Mouse (Mus musculus) liver, embryonic 15.5 days (tissue): Measurements from ENCODE around the gene Hjurp. TPM values are rescaled to one million over a fixed set of nuclear protein-coding genes. Genes with fewer than 3 reads are reported as not detected.

ENCODE experiments used
- ATAC-seq: fragments of 200-750 bp; cut with Nextera tagmentation; 2 replicates; pipeline ENCODE4 v1.8.0; 2017; ENCODE audit warnings: moderate number of reproducible peaks, mild to moderate bottlenecking, moderate library complexity; ENCODE audit not compliant: insufficient read depth
- H3K27ac ChIP-seq: fragments of 300-500 bp; sonication (generic); replicated peaks from 2 replicates; pipeline ENCODE4 v1.5.1; 2015; ENCODE audit warnings: mild to moderate bottlenecking, inconsistent platforms
- H3K27me3 ChIP-seq: fragments of 300-500 bp; sonication (generic); 2 replicates; pipeline ENCODE4 v1.6.1; 2015; ENCODE audit warnings: mild to moderate bottlenecking, inconsistent platforms
- H3K36me3 ChIP-seq: fragments of 300-500 bp; sonication (generic); replicated peaks from 2 replicates; pipeline ENCODE4 v1.6.1; 2015; ENCODE audit warnings: moderate library complexity, mild to moderate bottlenecking, inconsistent platforms
- H3K4me1 ChIP-seq: fragments of 300-500 bp; sonication (generic); replicated peaks from 2 replicates; pipeline ENCODE4 v1.6.1; 2015; ENCODE audit warnings: inconsistent platforms
- H3K4me2 ChIP-seq: fragments of 300-500 bp; sonication (generic); 2 replicates; pipeline ENCODE4 v1.6.1; 2015; ENCODE audit warnings: moderate library complexity, mild to moderate bottlenecking, inconsistent platforms
- H3K4me3 ChIP-seq: fragments of 300-500 bp; sonication (generic); replicated peaks from 2 replicates; pipeline ENCODE4 v1.5.1; 2015; ENCODE audit warnings: mild to moderate bottlenecking, inconsistent platforms
- H3K9ac ChIP-seq: fragments of 300-500 bp; sonication (generic); 2 replicates; pipeline ENCODE4 v1.6.1; 2015; ENCODE audit warnings: moderate library complexity, mild to moderate bottlenecking, inconsistent platforms
- H3K9me3 ChIP-seq: fragments of 300-500 bp; sonication (generic); replicated peaks from 2 replicates; pipeline ENCODE4 v1.6.1; 2016; ENCODE audit warnings: inconsistent platforms
- WGBS: fragments of 180-500 bp; shearing (Covaris S2); methylation state at CpG from one replicate; pipeline ENCODE4 v1.1.7; 2015; ENCODE audit warnings: mixed read lengths; ENCODE audit not compliant: insufficient replicate concordance; 5-methylcytosine and 5-hydroxymethylcytosine counted together
- polyA plus RNA-seq: library from polyadenylated mRNA; unstranded; fragments of >200 nt; fragmentation: Nextera tagmentation; extraction: Ambion mirVana; gene quantifications from 2 replicates; pipeline ENCODE4 v1.2.1, GENCODE M21; 2015

Hjurp gene
- polyA plus RNA-seq, 1 experiment from 2014 or later: 62.7 TPM

- Histone ChIP-seq H3K4me3 (no peak overlapping the region), H3K36me3 (no peaks in the 10 kb centered on the region), H3K27ac (no peak overlapping the region), H3K9me3 (peaks cover 51% of the 10 kb centered on the region), H3K27me3 (no peaks in the 10 kb centered on the region), H3K4me2 (no peak overlapping the region), H3K9ac (no peak overlapping the region), H3K4me1 (no peaks in the 10 kb centered on the region)
- WGBS: 32% methylated on average over 5 of the region's 5 CpGs
- ATAC-seq: no peak
Measured at GRCm38 (mm10) chr1:88234646-88235045, 42.8 kb downstream of the Hjurp start.

- Histone ChIP-seq H3K36me3 (no peaks in the 10 kb centered on the region), H3K4me3 (no peak overlapping the region), H3K9ac (no peak overlapping the region), H3K27ac (no peak overlapping the region), H3K4me1 (no peaks in the 10 kb centered on the region), H3K9me3 (peaks cover 54% of the 10 kb centered on the region), H3K27me3 (no peaks in the 10 kb centered on the region), H3K4me2 (no peak overlapping the region)
- 45% methylated on average over 4 of the region's 4 CpGs for WGBS
- ATAC-seq: no peak
Measured at GRCm38 (mm10) chr1:88234248-88234610, 43.2 kb downstream of the Hjurp start.

GRCm38 (mm10) chr1:88233421-88234247 is 43.8 kb downstream of the Hjurp start:
- H3K9ac ChIP-seq: no peak overlapping the region

GRCm38 (mm10) chr1:88232664-88233380 is 44.6 kb downstream of the Hjurp start:
- Histone ChIP-seq H3K27ac (no peak overlapping the region), H3K36me3 (no peaks in the 10 kb centered on the region), H3K4me2 (no peak overlapping the region), H3K4me1 (no peaks in the 10 kb centered on the region), H3K27me3 (no peaks in the 10 kb centered on the region), H3K9ac (no peak overlapping the region), H3K4me3 (no peak overlapping the region), H3K9me3 (peaks cover 42% of the 10 kb centered on the region)
- no peak for ATAC-seq
- WGBS: 43% methylated on average over 3 of the region's 3 CpGs

More at GRCm38 (mm10) chr1:88233421-88234247, 43.8 kb downstream of the Hjurp start:
- H3K9me3 ChIP-seq: peaks cover 50% of the 10 kb centered on the region
- no peaks in the 10 kb centered on the region for H3K27me3 ChIP-seq
- WGBS: 50% methylated on average over 14 of the region's 14 CpGs
- H3K27ac ChIP-seq: no peak overlapping the region
- no peak overlapping the region for H3K4me3 ChIP-seq
- H3K4me1 ChIP-seq: no peaks in the 10 kb centered on the region
- ATAC-seq: no peak
- no peak overlapping the region for H3K4me2 ChIP-seq
- H3K36me3 ChIP-seq: no peaks in the 10 kb centered on the region

GRCm38 (mm10) chr1:88231803-88232499 is 45.5 kb downstream of the Hjurp start:
- H3K9me3 ChIP-seq: peaks cover 45% of the 10 kb centered on the region; the same call in 1 of the 2 replicates
- no peak overlapping the region for H3K27ac ChIP-seq
- 49% methylated on average over 7 of the region's 7 CpGs for WGBS

GRCm38 (mm10) chr1:88230981-88231802 is 46.2 kb downstream of the Hjurp start:
- H3K4me2 ChIP-seq: no peak overlapping the region
- no peak overlapping the region for H3K4me3 ChIP-seq
- H3K27me3 ChIP-seq: no peaks in the 10 kb centered on the region
- no peaks in the 10 kb centered on the region for H3K36me3 ChIP-seq
- H3K27ac ChIP-seq: no peak overlapping the region
- H3K4me1 ChIP-seq: no peaks in the 10 kb centered on the region
- peaks cover 52% of the 10 kb centered on the region; the same call in 1 of the 2 replicates for H3K9me3 ChIP-seq
- no peak overlapping the region for H3K9ac ChIP-seq
- 55% methylated on average over 6 of the region's 6 CpGs for WGBS
- ATAC-seq: no peak

More at GRCm38 (mm10) chr1:88231803-88232499, 45.5 kb downstream of the Hjurp start:
- Histone ChIP-seq H3K27me3 (no peaks in the 10 kb centered on the region), H3K4me1 (no peaks in the 10 kb centered on the region), H3K4me3 (no peak overlapping the region), H3K9ac (no peak overlapping the region), H3K36me3 (no peaks in the 10 kb centered on the region), H3K4me2 (no peak overlapping the region)
- ATAC-seq: no peak

- Histone ChIP-seq H3K4me2 (no peak overlapping the region), H3K4me1 (no peaks in the 10 kb centered on the region), H3K36me3 (no peaks in the 10 kb centered on the region), H3K27ac (no peak overlapping the region), H3K4me3 (no peak overlapping the region), H3K9ac (no peak overlapping the region), H3K27me3 (no peaks in the 10 kb centered on the region), H3K9me3 (peaks cover 50% of the 10 kb centered on the region; the same call in 1 of the 2 replicates)
- ATAC-seq: no peak
- 58% methylated on average over 7 of the region's 7 CpGs for WGBS
Measured at GRCm38 (mm10) chr1:88230421-88230820, 47.0 kb downstream of the Hjurp start.

- Histone ChIP-seq H3K4me2 (no peak overlapping the region), H3K9me3 (peaks cover 47% of the 10 kb centered on the region; the same call in 1 of the 2 replicates), H3K4me1 (no peaks in the 10 kb centered on the region), H3K27me3 (no peaks in the 10 kb centered on the region), H3K27ac (no peak overlapping the region), H3K9ac (no peak overlapping the region), H3K36me3 (no peaks in the 10 kb centered on the region), H3K4me3 (no peak overlapping the region)
- WGBS: 65% methylated on average over 5 of the region's 5 CpGs
- no peak for ATAC-seq
Measured at GRCm38 (mm10) chr1:88229986-88230385, 47.4 kb downstream of the Hjurp start.

GRCm38 (mm10) chr1:88229566-88229965 is 47.9 kb downstream of the Hjurp start:
- no peak for ATAC-seq
- Histone ChIP-seq H3K9me3 (peaks cover 46% of the 10 kb centered on the region; the same call in 1 of the 2 replicates), H3K4me1 (no peaks in the 10 kb centered on the region), H3K4me3 (no peak overlapping the region), H3K36me3 (no peaks in the 10 kb centered on the region), H3K4me2 (no peak overlapping the region), H3K27ac (no peak overlapping the region), H3K27me3 (no peaks in the 10 kb centered on the region), H3K9ac (no peak overlapping the region)
- 58% methylated on average over 3 of the region's 3 CpGs for WGBS

- WGBS: 55% methylated on average over 7 of the region's 7 CpGs
- ATAC-seq: no peak
- Histone ChIP-seq H3K4me3 (no peak overlapping the region), H3K36me3 (no peaks in the 10 kb centered on the region), H3K4me2 (no peak overlapping the region), H3K9me3 (peaks cover 45% of the 10 kb centered on the region; the same call in 1 of the 2 replicates), H3K9ac (no peak overlapping the region), H3K4me1 (no peaks in the 10 kb centered on the region), H3K27ac (no peak overlapping the region), H3K27me3 (no peaks in the 10 kb centered on the region)
Measured at GRCm38 (mm10) chr1:88228121-88228520, 49.3 kb downstream of the Hjurp start.
